Mouse (Mus musculus) layer of hippocampus, adult 9-11 months (tissue): ENCODE results near the gene Gatad2a.

ENCODE experiments used
- DNase-seq: peaks from one replicate; pipeline ENCODE4 v3.0.0; 2022

The Gatad2a gene

GRCm38 (mm10) chr8:69870003-69870765, 126.0 kb downstream of the Gatad2a start:
- DNase-seq = no peak

DNA sequence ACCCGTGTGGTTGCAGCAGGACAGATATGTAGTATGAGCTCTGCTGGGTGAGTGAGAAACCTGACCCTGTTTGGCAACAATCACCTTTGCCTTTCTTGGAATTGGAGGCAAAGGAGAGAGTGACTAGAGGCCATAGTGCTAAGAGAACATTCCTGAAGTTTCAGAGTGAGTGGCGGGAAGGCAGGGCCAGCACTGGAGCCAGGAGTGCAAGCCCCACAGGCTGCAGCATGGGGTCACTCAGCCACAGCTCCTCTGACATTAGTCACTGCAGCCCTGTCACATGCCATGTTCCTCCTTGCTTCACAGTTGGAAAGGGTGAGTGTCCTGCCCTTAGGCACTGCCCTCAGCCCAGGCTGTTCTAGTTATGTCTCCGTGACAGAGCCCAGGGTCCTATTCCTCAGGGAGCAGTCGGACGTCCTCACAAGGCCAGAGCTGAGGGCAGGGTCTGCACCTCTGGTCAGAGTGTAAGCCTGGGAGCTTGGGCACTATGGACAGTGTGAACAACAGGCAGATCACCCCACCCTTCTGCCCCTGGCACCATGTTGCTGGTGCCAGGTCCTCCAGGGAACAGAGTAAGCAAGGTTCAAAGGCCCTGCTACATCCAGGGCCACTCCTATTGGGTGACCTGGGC, 128.4 kb downstream of the Gatad2a start:
- no peak for DNase-seq

- DNase-seq = no peak
These were observed 132.0 kb downstream of the Gatad2a start for GRCm38 (mm10) chr8:69864180-69864579.

DNA sequence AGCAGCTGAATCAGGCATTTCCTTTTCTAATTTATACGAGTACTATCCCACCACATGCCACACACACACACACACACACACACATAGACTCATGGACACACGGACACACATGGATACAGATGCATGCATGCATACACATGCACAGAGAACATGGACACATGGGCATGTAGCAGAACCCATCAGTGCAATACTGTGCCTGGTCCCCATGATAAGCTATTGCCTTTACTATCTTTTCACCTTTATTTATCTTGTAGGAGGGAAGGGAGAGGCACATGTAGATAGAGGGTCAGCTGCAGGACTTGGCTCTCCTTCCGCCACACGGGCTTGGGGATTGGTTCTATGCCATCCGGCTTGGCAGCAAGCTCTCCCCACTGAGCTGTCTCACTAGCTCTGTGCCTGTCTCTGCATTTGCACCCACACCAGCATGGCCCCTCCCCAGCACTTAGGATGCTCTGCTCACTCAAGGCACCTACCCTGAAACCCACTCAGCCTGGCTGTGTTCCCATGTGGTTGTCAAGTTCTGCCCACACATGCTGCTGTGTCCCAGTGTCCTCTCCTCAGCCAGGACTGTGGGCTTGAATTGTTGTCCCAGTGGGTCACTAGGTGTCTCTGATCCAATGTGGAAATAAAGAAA, 132.7 kb downstream of the Gatad2a start:
- no peak for DNase-seq

DNA sequence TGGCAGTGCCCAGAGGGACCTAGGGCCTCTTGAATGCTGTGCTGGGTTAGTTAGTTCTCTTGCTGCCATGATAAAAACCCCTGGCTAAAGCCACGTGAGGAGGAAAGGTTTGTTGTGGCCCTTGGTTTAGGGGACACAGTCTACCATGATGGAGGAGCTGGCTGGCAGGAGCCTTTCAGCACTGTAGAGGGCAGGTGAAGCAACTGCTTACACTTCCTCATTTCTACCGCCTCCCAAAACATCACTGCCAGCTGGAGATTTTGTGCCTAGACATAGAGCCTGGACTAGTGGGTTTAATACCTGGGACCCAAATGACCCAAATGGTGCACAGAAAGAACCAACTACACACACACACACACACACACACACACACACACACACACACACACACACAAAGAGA, 134.9 kb downstream of the Gatad2a start:
- DNase-seq = no peak

DNA sequence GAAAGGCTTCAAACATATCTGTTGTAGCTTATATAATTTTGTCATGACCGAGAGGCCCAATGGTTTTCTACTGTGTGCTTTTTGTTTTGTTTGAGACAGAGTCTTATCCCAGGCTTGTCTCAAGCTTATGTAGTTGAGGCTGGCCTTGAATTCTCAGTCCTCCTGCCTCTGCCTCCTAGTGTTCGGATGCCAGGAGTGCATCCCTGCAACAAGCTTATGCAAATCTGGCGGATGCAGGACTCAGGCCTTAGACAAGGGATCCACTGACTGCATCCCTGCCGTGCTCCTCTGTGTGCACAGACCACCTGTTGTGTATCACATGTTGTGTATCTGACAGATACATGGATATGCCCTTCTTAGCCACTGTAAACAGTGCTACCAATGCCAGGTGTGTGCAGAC, 135.4 kb downstream of the Gatad2a start:
- DNase-seq = no peak
